Mouse (Mus musculus): ENCODE data around the gene Ddx11. TPM values are rescaled to one million over a fixed set of nuclear protein-coding genes. Genes with fewer than 3 reads are reported as not detected.

Ddx11 gene
- 23.9 and 24.1 TPM in 2 replicates for polyA plus RNA-seq (2014; fragmentation: Nextera tagmentation; extraction: Ambion mirVana)

DNA sequence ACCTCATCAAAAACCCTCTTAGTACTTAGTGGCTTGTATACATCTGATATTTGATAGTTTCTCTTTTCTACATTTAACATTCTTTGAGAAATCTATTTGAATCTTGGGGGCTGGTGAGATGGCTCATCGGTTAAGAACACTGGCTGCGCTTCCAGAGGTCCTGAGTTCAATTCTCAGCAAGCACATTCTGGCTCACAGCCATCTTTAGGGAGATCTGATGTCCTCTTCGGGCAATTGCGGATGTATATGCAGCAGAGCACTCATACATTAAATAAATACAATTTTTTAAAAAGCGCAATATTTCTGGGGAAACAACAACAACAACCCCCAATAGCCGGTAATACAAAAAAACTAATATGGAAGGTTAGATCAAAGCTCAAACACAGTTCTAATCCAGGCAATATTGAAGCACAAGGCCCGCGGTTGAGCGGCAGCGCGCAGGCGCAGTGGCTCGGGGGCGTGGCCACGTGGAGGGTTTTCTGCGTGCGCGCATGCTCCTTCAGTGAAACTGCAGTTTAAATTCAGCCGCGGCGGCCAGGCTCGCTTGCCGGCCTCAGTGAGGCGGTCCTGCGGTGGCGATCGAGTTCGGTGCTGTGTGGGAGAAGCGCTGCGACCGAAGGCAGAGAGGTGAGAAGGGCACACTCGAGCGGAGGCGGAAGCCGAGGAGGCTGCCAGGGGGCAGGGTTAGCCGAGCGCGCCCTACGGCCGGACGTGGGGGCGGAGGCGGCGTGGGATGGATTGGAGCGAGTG is at the start of gene Ddx11:
Ddx11 (plus strand) TSS at position 455 of the 750 bp plus-strand sequence.
- no peaks in the 10 kb centered on the region for H3K27me3 ChIP-seq (replicated peaks; ENCODE audit: control insufficient read depth, insufficient read depth, low read length)
- peak within 1 kb of the TSS; percentile 85 for H3K9ac ChIP-seq (ENCODE audit: low read depth, low read length)
- no peaks in the 10 kb centered on the region for H3K9me3 ChIP-seq (ENCODE audit: control insufficient read depth, low read length)
- H3K4me1 ChIP-seq (replicated peaks; ENCODE audit: control insufficient read depth, insufficient read depth, low read length), result 0 out of 2 replicates have a peak, but pooled peaks cover 9% of the 10 kb centered on the region
- peak; percentile 88 for ATAC-seq (replicated peaks; ENCODE audit: low FRiP score)
- peaks cover 25% of the 10 kb centered on the region for H3K36me3 ChIP-seq (ENCODE audit: control insufficient read depth, insufficient read depth, low read length)
- 6% methylated on average over 45 of the region's 45 CpGs for WGBS
- H3K4me2 ChIP-seq, result peak within 1 kb of the TSS; percentile 79
- H3K27ac ChIP-seq (ENCODE audit: low read depth, low read length), result peak within 1 kb of the TSS; percentile 93
- DNase-seq (ENCODE audit: low spot score), result peak; percentile 95
- H3K4me3 ChIP-seq (ENCODE audit: low read depth, low read length), result peak within 1 kb of the TSS; percentile 77

GRCm38 (mm10) chr17:66073971-66074370 is 49.3 kb upstream of the Ddx11 start:
- Histone ChIP-seq H3K9me3 (ENCODE audit: control insufficient read depth, low read length) (no peaks in the 10 kb centered on the region), H3K9ac (ENCODE audit: low read depth, low read length) (no peak overlapping the region), H3K4me1 (replicated peaks; ENCODE audit: control insufficient read depth, insufficient read depth, low read length) (peaks cover 8% of the 10 kb centered on the region; the same call in 1 of the 2 replicates), H3K36me3 (ENCODE audit: control insufficient read depth, insufficient read depth, low read length) (no peaks in the 10 kb centered on the region), H3K27ac (ENCODE audit: low read depth, low read length) (no peak overlapping the region), H3K4me2 (no peak overlapping the region), H3K4me3 (ENCODE audit: low read depth, low read length) (no peak overlapping the region), H3K27me3 (replicated peaks; ENCODE audit: control insufficient read depth, insufficient read depth, low read length) (no peaks in the 10 kb centered on the region)
- ATAC-seq (replicated peaks; ENCODE audit: low FRiP score), result no peak
- 85% methylated on average over 7 of the region's 7 CpGs for WGBS
- no peak for DNase-seq (ENCODE audit: low spot score)

DNA sequence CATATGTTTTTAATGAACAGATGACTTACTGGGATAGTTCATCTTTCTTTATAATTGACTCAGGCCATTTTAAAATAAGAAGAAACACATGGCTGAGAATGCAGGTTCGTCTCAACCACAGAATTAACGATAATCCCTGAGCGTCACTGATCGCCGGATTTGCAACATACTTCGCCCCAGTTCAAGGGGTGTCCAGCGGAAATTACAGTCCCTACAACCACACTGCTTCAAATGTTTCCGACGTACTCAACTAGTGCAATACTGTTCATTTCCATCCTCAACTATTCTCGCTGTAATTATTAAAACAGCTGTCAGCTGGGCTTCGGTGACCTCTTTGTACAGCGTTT is 47.5 kb upstream of the Ddx11 start:
- 12% methylated on average over 12 of the region's 12 CpGs for WGBS
- no peaks in the 10 kb centered on the region for H3K27me3 ChIP-seq (replicated peaks; ENCODE audit: control insufficient read depth, insufficient read depth, low read length)
- peaks cover 8% of the 10 kb centered on the region; the same call in 1 of the 2 replicates for H3K4me1 ChIP-seq (replicated peaks; ENCODE audit: control insufficient read depth, insufficient read depth, low read length)
- H3K27ac ChIP-seq (ENCODE audit: low read depth, low read length), result peak overlapping the region; percentile 85; the same call in 1 of the 2 replicates
- ATAC-seq (replicated peaks; ENCODE audit: low FRiP score) (no peak), DNase-seq (ENCODE audit: low spot score) (no peak)
- 0 out of 2 replicates have a peak, but pooled peaks cover 7% of the 10 kb centered on the region for H3K36me3 ChIP-seq (ENCODE audit: control insufficient read depth, insufficient read depth, low read length)
- peak overlapping the region; percentile 95 for H3K4me2 ChIP-seq
- H3K9ac ChIP-seq (ENCODE audit: low read depth, low read length), result peak overlapping the region; percentile 76
- H3K9me3 ChIP-seq (ENCODE audit: control insufficient read depth, low read length), result no peaks in the 10 kb centered on the region
- peak overlapping the region; percentile 98 for H3K4me3 ChIP-seq (ENCODE audit: low read depth, low read length)

DNA sequence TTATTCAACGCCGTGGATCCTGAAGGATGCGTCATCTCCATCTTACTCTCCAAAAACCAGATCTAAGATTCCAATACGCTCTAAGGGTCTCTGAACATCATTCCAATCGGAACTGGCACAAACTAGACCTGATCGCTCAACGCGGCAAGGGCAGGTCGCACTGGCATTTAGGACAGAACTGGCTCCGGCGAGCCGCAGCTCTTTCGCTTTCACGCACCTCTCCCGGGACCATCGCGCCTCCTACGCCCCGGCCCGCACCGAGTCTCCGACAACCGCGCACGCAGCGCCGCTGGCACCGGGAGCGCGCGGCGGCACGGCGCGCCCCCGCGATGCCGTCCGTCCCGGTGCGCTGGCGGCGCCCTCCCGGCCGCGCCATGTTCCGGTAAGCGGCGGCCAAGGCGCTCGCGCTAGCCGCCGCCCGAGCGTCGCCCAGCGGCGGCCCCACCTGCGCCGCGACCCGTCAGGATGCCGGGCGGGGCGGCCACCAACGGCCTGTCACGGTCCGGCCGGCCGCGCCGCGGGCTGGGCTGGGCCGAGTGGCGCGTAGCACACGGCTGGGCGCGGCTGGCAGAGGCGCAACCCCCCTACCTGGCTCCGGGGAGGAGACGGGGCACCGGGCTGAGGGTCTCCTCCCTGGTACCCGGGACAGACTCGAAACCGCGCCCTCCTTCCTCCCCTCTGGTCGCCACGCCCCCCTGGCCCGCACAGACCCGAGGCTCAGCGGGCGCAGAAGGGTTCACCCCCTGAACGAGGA is 47.0 kb upstream of the Ddx11 start:
- peak overlapping the region; percentile 98 for H3K4me3 ChIP-seq (ENCODE audit: low read depth, low read length)
- no peaks in the 10 kb centered on the region for H3K27me3 ChIP-seq (replicated peaks; ENCODE audit: control insufficient read depth, insufficient read depth, low read length)
- no peaks in the 10 kb centered on the region for H3K9me3 ChIP-seq (ENCODE audit: control insufficient read depth, low read length)
- peaks cover 8% of the 10 kb centered on the region; the same call in 1 of the 2 replicates for H3K4me1 ChIP-seq (replicated peaks; ENCODE audit: control insufficient read depth, insufficient read depth, low read length)
- under 1% methylated on average over 91 of the region's 95 CpGs for WGBS
- ATAC-seq (replicated peaks; ENCODE audit: low FRiP score), result peak; percentile 80
- peaks cover 11% of the 10 kb centered on the region; the same call in 1 of the 2 replicates for H3K36me3 ChIP-seq (ENCODE audit: control insufficient read depth, insufficient read depth, low read length)
- H3K9ac ChIP-seq (ENCODE audit: low read depth, low read length), result peak overlapping the region; percentile 76
- H3K27ac ChIP-seq (ENCODE audit: low read depth, low read length), result peak overlapping the region; percentile 85
- DNase-seq (ENCODE audit: low spot score), result peak; percentile 55
- peak overlapping the region; percentile 95 for H3K4me2 ChIP-seq

DNA sequence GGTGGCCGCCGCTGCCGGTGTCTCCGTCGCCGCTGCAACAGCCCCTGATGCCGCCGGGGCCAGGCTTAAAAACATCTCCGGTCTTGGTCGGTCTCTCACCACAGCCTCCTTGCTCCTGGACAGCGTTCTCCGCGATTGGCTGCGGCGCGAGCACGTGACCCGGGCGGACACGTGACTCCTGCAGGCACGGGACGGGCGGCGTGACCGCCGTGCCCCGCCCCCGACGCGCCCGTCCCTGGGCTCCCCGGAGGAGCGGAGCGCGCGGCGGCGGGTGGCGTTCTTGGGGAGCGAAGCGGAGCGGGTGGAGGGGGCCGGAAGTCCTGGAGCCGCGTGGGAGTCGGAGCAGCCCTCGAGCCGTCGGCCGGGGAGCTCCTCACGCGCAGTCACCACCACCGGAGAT is 46.4 kb upstream of the Ddx11 start, which contains the start of gene Ankrd12:
Ankrd12 (minus strand) TSS at position 156 of the 400 bp plus-strand sequence.
- Histone ChIP-seq H3K36me3 (ENCODE audit: control insufficient read depth, insufficient read depth, low read length) (peaks cover 11% of the 10 kb centered on the region; the same call in 1 of the 2 replicates), H3K4me1 (replicated peaks; ENCODE audit: control insufficient read depth, insufficient read depth, low read length) (peaks cover 8% of the 10 kb centered on the region; the same call in 1 of the 2 replicates), H3K9ac (ENCODE audit: low read depth, low read length) (peak within 1 kb of the TSS; percentile 77), H3K4me2 (peak within 1 kb of the TSS; percentile 95), H3K9me3 (ENCODE audit: control insufficient read depth, low read length) (no peaks in the 10 kb centered on the region), H3K27me3 (replicated peaks; ENCODE audit: control insufficient read depth, insufficient read depth, low read length) (no peaks in the 10 kb centered on the region), H3K27ac (ENCODE audit: low read depth, low read length) (peak within 1 kb of the TSS; percentile 85), H3K4me3 (ENCODE audit: low read depth, low read length) (peak within 1 kb of the TSS; percentile 98)
- ATAC-seq (replicated peaks; ENCODE audit: low FRiP score) (peak; percentile 98), DNase-seq (ENCODE audit: low spot score) (peak; percentile 95)
- WGBS, result under 1% methylated on average over 51 of the region's 53 CpGs

- ATAC-seq (replicated peaks; ENCODE audit: low FRiP score) (peak; percentile 57), DNase-seq (ENCODE audit: low spot score) (no peak)
- Histone ChIP-seq H3K9ac (ENCODE audit: low read depth, low read length) (peak overlapping the region; percentile 77), H3K27ac (ENCODE audit: low read depth, low read length) (peak overlapping the region; percentile 79), H3K27me3 (replicated peaks; ENCODE audit: control insufficient read depth, insufficient read depth, low read length) (no peaks in the 10 kb centered on the region), H3K36me3 (ENCODE audit: control insufficient read depth, insufficient read depth, low read length) (peaks cover 11% of the 10 kb centered on the region; the same call in 1 of the 2 replicates), H3K4me1 (replicated peaks; ENCODE audit: control insufficient read depth, insufficient read depth, low read length) (peaks cover 8% of the 10 kb centered on the region; the same call in 1 of the 2 replicates), H3K4me2 (peak overlapping the region; percentile 95), H3K9me3 (ENCODE audit: control insufficient read depth, low read length) (no peaks in the 10 kb centered on the region), H3K4me3 (ENCODE audit: low read depth, low read length) (peak overlapping the region; percentile 98)
- WGBS, result under 1% methylated on average over 23 of the region's 23 CpGs
Observed at GRCm38 (mm10) chr17:66077437-66077850, 45.9 kb upstream of the Ddx11 start.

GRCm38 (mm10) chr17:66084486-66084885 is 38.8 kb upstream of the Ddx11 start:
- Histone ChIP-seq H3K36me3 (ENCODE audit: control insufficient read depth, insufficient read depth, low read length) (peaks cover 23% of the 10 kb centered on the region; the same call in 1 of the 2 replicates), H3K9ac (ENCODE audit: low read depth, low read length) (no peak overlapping the region), H3K4me2 (no peak overlapping the region), H3K4me3 (ENCODE audit: low read depth, low read length) (no peak overlapping the region), H3K9me3 (ENCODE audit: control insufficient read depth, low read length) (no peaks in the 10 kb centered on the region), H3K27ac (ENCODE audit: low read depth, low read length) (no peak overlapping the region), H3K27me3 (replicated peaks; ENCODE audit: control insufficient read depth, insufficient read depth, low read length) (no peaks in the 10 kb centered on the region), H3K4me1 (replicated peaks; ENCODE audit: control insufficient read depth, insufficient read depth, low read length) (no peaks in the 10 kb centered on the region)
- ATAC-seq (replicated peaks; ENCODE audit: low FRiP score) (no peak), DNase-seq (ENCODE audit: low spot score) (no peak)
- WGBS, result 68% methylated on average over 1 of the region's 1 CpGs

DNA sequence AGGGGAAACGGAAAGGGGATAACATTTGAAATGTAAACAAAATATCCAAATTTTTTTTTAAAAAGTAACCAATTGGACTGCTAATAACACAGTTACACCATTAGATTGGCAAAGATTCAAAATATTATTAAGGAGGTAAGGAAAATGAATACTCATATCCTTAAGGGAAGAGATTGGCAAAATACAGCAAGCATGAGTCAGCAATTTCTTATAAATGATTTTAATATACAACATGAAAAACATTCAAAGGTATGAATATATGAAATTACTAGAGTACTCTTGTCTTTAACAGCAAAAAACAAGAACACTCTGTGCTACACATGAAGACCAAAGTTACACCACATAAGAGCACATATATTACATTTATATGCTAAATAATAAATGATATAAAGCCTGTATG is 38.3 kb upstream of the Ddx11 start:
- no peak for ATAC-seq (replicated peaks; ENCODE audit: low FRiP score)
- H3K27me3 ChIP-seq (replicated peaks; ENCODE audit: control insufficient read depth, insufficient read depth, low read length), result no peaks in the 10 kb centered on the region
- peaks cover 20% of the 10 kb centered on the region; the same call in 1 of the 2 replicates for H3K36me3 ChIP-seq (ENCODE audit: control insufficient read depth, insufficient read depth, low read length)
- H3K27ac ChIP-seq (ENCODE audit: low read depth, low read length), result no peak overlapping the region
- no peak overlapping the region for H3K4me2 ChIP-seq
- 86% methylated on average over 1 of the region's 1 CpGs for WGBS
- DNase-seq (ENCODE audit: low spot score), result no peak
- no peaks in the 10 kb centered on the region for H3K9me3 ChIP-seq (ENCODE audit: control insufficient read depth, low read length)
- no peak overlapping the region for H3K4me3 ChIP-seq (ENCODE audit: low read depth, low read length)
- no peaks in the 10 kb centered on the region for H3K4me1 ChIP-seq (replicated peaks; ENCODE audit: control insufficient read depth, insufficient read depth, low read length)
- no peak overlapping the region for H3K9ac ChIP-seq (ENCODE audit: low read depth, low read length)
